Mouse (Mus musculus): ENCODE results near the gene Lrrc7. TPM values are rescaled to one million over a fixed set of nuclear protein-coding genes. Genes with fewer than 3 reads are reported as not detected.
A peak's percentile ranks its signal among the peaks of the same experiment; 100 is the strongest.

The Lrrc7 gene
- polyA plus RNA-seq, 1 experiment from 2014 or later = 0.86 TPM

DNA sequence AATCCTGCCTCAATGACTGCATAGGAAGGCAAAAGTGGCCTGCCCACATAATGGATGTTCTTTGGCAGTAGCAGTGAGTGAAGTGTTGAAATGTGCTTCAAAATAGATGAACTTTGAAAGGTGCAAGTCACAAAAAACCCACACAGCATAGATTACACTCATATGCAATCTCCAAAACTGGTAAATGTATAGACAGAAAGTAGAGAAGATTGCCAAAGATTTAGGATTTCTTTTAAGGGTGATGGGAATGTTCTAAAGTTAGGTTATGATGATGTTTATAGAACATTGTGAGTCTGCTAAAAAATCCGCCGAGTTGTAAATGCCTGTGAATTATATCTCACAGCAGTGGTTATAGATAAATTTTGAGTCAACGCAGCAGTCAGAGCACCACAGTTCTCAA is 359.2 kb downstream of the Lrrc7 start:
- WGBS = 93% methylated on average over 3 of the region's 3 CpGs
- H3K4me1 ChIP-seq (replicated peaks) = no peaks in the 10 kb centered on the region
- H3K27ac ChIP-seq = no peak overlapping the region
- H3K36me3 ChIP-seq = no peaks in the 10 kb centered on the region
- no peaks in the 10 kb centered on the region for H3K27me3 ChIP-seq (ENCODE audit: insufficient read depth, poor library complexity, severe bottlenecking)
- no peak for DNase-seq (ENCODE audit: low spot score)
- no peaks in the 10 kb centered on the region for H3K9me3 ChIP-seq
- H3K4me3 ChIP-seq = no peak overlapping the region

DNA sequence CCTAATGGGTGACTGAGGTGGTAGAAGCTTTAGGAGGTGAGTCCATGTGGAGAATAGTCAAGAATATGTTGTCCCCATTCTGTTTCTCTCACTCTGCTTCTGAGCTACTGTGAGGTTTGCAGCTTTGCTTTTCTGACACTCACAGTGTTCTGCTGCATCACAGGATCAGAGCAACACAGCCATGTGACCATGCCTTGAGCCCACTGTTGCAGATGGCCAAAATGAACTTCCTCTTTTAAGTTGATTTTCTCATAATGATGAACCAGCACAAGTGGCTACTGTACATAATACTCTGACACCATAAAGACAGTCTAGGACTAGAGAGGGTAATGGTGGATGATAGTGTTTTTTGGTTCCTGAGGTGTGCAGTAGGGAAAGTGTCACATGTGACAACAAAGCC is 366.6 kb downstream of the Lrrc7 start:
- no peaks in the 10 kb centered on the region for H3K27me3 ChIP-seq (ENCODE audit: insufficient read depth, poor library complexity, severe bottlenecking)
- no peaks in the 10 kb centered on the region for H3K4me1 ChIP-seq (replicated peaks)
- H3K27ac ChIP-seq = no peak overlapping the region
- no peak for DNase-seq (ENCODE audit: low spot score)
- H3K36me3 ChIP-seq = no peaks in the 10 kb centered on the region
- H3K4me3 ChIP-seq = no peak overlapping the region
- H3K9me3 ChIP-seq = no peaks in the 10 kb centered on the region

DNA sequence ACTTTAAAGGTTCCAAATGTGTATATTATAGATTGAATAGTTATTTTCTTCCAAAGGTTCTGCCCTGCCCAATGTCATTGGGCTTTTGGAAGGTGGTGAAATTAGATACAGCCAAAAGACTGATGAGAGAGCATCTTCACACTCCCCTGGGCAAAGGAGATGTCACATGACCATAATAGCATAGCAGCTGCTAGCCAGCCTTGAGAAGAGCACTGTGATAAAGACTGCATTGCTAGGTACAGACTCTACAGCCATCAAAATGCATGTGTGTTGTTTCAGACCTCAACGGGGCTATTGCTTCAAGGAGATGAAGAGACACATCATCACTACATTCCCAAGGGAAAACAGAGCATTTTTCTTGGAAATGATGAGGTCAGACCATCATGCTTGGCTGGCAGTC is 368.8 kb downstream of the Lrrc7 start:
- no peaks in the 10 kb centered on the region for H3K27me3 ChIP-seq (ENCODE audit: insufficient read depth, poor library complexity, severe bottlenecking)
- H3K4me1 ChIP-seq (replicated peaks) = no peaks in the 10 kb centered on the region
- H3K9me3 ChIP-seq = no peaks in the 10 kb centered on the region
- no peak for DNase-seq (ENCODE audit: low spot score)
- H3K36me3 ChIP-seq = no peaks in the 10 kb centered on the region
- no peak overlapping the region for H3K4me3 ChIP-seq
- WGBS = 67% methylated on average over 1 of the region's 1 CpGs
- no peak overlapping the region for H3K27ac ChIP-seq

DNA sequence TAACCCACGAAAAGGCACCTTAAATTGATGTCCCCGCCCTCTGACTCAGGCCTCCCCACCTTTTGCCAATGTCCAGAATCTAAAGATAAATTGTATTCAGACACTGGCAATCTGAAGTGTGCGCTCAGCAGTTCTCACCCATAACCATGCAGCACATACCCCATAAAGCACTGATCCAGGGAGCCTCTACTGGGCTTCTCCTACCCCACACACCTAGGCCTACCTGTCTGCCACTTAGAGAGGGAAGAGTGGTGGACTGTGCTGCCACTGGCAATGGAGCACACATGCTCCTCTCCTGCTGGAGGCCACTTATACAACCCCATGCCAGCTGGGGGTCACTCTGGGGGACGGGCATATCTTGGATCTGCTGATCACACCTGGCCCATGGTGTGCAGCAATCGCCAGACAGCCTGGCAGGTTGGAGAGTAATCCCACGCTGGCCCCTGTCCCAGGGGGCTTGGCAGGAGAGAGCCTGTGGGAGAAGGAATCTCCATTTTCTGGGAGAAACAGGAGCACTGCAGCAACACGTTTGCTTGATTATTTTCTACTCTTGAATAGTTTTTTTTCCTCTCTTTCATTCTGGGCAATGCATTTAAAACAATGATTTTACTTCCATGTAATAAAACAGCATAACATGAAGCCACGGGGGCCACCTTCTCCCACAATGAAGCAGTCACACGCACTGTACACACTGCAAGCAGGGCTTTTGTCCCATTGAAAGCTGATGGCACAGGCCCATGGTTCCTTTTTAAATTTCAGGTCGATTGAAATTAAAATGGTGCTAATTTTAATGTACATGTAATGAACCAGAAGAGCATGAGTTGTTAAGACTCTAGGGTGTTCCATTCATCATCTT is 386.9 kb downstream of the Lrrc7 start:
- Histone ChIP-seq H3K27ac (no peak overlapping the region), H3K9me3 (no peaks in the 10 kb centered on the region), H3K4me1 (replicated peaks) (no peaks in the 10 kb centered on the region), H3K27me3 (ENCODE audit: insufficient read depth, poor library complexity, severe bottlenecking) (no peaks in the 10 kb centered on the region), H3K36me3 (no peaks in the 10 kb centered on the region), H3K4me3 (no peak overlapping the region)
- WGBS = 74% methylated on average over 10 of the region's 10 CpGs
- no peak for DNase-seq (ENCODE audit: low spot score)

DNA sequence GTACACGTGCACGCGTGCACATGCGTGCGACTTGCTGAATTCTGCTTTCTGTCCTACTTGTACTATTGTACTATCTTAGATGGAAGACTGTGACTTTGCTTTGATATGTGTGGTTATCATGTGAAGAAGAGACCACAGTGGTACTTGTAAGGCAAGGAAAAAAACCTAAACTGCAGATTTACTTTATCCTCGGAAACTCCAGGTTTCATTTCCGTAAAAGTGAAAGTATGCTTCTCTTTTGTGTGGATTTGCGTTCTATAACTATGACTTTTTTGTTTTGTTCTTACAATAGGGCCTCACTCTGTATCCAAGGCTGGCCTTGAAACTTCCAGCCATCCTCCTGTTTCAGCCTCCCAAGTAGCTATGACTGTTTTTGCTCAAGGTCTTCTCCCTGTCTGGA is 392.8 kb downstream of the Lrrc7 start:
- Histone ChIP-seq H3K27ac (no peak overlapping the region), H3K9me3 (no peaks in the 10 kb centered on the region), H3K27me3 (ENCODE audit: insufficient read depth, poor library complexity, severe bottlenecking) (no peaks in the 10 kb centered on the region), H3K4me1 (replicated peaks) (peaks cover 5% of the 10 kb centered on the region; the same call in 1 of the 2 replicates), H3K4me3 (no peak overlapping the region), H3K36me3 (no peaks in the 10 kb centered on the region)
- DNase-seq (ENCODE audit: low spot score) = no peak
- 92% methylated on average over 8 of the region's 8 CpGs for whole genome bisulfite sequencing

DNA sequence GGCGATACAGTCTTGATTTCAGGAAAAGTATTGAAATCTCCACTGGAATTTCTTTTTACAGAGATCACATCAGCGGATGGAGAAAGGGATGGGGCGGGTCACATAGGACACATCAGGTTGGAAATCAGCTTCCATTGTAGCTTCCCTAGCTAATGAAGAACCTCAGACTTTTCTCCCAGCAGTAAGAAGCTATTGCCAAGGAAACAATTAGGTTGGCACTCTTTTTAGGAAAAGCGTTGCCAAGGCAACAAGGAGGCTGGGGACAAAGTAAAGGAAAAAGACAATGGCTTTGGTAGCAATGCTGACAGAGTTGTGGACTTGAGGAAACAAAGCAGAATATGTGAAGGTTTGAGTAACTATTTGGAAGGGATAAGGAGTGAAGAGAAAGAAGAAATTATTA is 393.6 kb downstream of the Lrrc7 start:
- H3K4me1 ChIP-seq (replicated peaks) = peaks cover 5% of the 10 kb centered on the region; the same call in 1 of the 2 replicates
- peak; percentile 15 for DNase-seq (ENCODE audit: low spot score)
- no peak overlapping the region for H3K4me3 ChIP-seq
- no peak overlapping the region for H3K27ac ChIP-seq
- no peaks in the 10 kb centered on the region for H3K36me3 ChIP-seq
- H3K9me3 ChIP-seq = no peaks in the 10 kb centered on the region
- no peaks in the 10 kb centered on the region for H3K27me3 ChIP-seq (ENCODE audit: insufficient read depth, poor library complexity, severe bottlenecking)
- WGBS = 66% methylated on average over 4 of the region's 4 CpGs

DNA sequence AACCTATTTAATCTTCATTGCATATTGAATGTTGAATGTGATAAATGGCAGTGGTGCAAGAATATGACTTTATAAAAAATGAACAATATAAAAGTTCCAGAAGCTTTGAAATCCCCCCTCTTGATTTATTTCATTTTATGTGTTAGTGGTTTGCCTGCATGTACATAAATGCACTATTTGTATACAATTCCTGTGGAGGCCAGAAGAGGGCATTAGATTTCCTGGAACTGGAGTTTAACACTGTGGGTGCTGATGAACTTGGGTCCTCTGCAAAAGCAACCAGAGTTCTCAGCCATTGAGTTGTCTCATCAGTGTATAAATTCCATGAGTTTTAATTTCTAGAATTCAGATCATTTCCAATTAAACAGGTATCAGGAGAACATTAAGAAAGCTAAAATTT is 397.0 kb downstream of the Lrrc7 start:
- H3K36me3 ChIP-seq = no peaks in the 10 kb centered on the region
- no peak for DNase-seq (ENCODE audit: low spot score)
- no peak overlapping the region for H3K4me3 ChIP-seq
- no peaks in the 10 kb centered on the region for H3K27me3 ChIP-seq (ENCODE audit: insufficient read depth, poor library complexity, severe bottlenecking)
- H3K9me3 ChIP-seq = no peaks in the 10 kb centered on the region
- no peak overlapping the region for H3K27ac ChIP-seq
- peaks cover 5% of the 10 kb centered on the region; the same call in 1 of the 2 replicates for H3K4me1 ChIP-seq (replicated peaks)

DNA sequence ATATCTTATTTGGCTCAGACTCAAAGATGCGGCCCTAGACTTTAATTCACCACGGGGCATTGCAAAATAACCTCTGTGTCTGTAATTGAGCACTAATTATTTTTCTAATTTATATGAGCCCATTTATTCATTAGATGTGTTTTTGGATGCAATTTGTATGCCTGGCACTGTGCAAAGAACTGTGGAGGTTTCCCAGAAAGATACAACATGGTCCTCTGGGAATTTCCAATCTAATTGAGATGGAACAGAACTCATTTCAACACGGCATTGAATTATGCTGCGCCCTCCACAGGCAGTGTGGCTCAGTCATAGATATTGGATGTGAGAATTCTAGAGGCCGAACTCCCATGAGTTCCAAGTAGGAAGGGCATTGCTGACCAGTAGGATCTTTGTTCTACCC is 397.6 kb downstream of the Lrrc7 start:
- Histone ChIP-seq H3K27me3 (ENCODE audit: insufficient read depth, poor library complexity, severe bottlenecking) (no peaks in the 10 kb centered on the region), H3K4me3 (no peak overlapping the region), H3K4me1 (replicated peaks) (peaks cover 5% of the 10 kb centered on the region; the same call in 1 of the 2 replicates), H3K27ac (no peak overlapping the region), H3K9me3 (no peaks in the 10 kb centered on the region), H3K36me3 (no peaks in the 10 kb centered on the region)
- 87% methylated on average over 5 of the region's 5 CpGs for WGBS
- DNase-seq (ENCODE audit: low spot score) = no peak

DNA sequence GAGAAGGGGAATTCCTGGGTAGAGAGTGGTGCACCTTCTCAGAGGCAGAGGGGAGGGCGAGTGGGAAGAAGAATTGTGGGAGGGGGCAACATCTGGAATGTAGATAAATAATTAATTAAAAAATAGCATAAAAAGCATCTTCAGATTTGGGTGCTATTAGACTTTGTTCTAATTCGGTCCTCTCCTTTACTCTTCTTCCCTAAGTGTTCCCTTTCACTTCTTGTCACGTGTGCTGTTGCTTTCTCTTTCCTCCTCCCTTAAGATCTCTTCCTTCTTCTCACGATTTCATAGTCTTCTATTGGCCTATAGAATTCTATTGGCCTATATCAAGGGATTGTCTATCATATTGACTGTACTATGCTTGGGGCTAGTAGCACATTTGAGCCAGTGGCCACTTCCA is 398.9 kb downstream of the Lrrc7 start:
- WGBS = 80% methylated on average over 4 of the region's 4 CpGs
- H3K27ac ChIP-seq = no peak overlapping the region
- no peaks in the 10 kb centered on the region; the same call in 1 of the 2 replicates for H3K4me1 ChIP-seq (replicated peaks)

DNA sequence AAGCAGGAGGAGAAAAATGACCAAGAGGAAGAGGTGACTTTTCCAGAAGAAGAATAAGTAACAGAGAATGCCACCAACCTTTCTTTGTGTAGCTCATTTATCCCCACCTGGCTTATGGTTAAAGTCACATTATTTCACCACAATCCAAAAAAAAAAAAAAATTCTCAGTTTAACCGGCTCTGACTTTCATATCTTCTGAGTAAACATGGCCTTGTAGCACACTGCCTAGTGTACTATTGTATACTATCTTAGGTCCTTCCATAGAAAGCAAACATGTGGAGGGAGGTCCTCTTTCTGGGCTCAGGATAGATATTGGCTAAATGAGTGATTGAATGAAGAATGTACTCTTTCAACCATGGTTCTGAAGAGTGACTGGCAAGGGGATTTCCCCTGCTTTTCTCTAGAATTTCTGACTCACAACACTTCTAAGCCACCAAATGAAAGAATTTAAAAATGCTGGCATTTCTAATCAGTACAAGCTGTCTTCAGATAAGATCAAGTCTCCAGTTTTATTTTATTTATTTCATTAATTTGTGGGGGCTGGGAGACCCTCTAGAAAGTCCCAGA is 400.0 kb downstream of the Lrrc7 start:
- Histone ChIP-seq H3K27me3 (ENCODE audit: insufficient read depth, poor library complexity, severe bottlenecking) (no peaks in the 10 kb centered on the region), H3K4me3 (no peak overlapping the region), H3K4me1 (replicated peaks) (no peaks in the 10 kb centered on the region), H3K9me3 (no peaks in the 10 kb centered on the region), H3K36me3 (no peaks in the 10 kb centered on the region), H3K27ac (no peak overlapping the region)
- 92% methylated on average over 1 of the region's 1 CpGs for WGBS
- no peak for DNase-seq (ENCODE audit: low spot score)

More for the DNA sequence above, 398.9 kb downstream of the Lrrc7 start:
- H3K27me3 ChIP-seq (ENCODE audit: insufficient read depth, poor library complexity, severe bottlenecking) = no peaks in the 10 kb centered on the region
- H3K9me3 ChIP-seq = no peaks in the 10 kb centered on the region
- no peaks in the 10 kb centered on the region for H3K36me3 ChIP-seq
- DNase-seq (ENCODE audit: low spot score) = no peak
- H3K4me3 ChIP-seq = no peak overlapping the region

DNA sequence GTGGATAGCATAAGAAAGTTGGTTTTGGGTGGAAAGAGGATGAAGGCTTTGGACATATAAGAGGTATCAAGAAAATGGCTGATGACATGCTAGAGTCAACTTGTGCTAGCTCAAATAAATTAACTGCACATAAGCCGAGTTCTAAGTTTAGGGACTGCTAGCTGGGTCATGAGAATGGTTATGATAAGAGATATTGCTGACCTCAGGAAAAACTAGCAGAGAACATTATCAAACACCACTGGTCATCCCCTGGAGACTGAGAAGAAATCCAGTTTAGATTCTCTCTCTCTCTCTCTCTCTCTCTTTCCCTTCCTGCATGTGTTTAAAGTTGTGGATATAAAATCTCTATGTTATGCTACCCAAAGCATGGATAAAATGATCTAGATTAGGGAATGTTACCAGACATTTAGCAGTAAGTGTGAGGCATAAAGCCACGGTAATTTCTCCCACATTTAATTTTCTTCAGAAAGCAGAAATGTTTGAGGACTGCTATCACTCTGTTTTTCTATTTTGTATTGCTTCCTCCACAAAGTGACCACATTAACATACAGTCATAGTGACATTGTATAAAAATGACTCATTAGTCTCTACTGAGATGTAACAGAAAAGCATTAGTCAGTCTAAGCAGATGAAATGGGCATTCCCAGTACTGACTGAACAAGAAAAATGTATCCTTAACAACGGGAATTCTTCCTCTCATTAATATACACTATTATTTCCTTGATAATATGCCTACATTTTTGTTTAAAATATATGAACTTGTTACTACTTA is 406.3 kb downstream of the Lrrc7 start:
- 83% methylated on average over 3 of the region's 3 CpGs for WGBS
- DNase-seq (ENCODE audit: low spot score) = no peak
- no peaks in the 10 kb centered on the region for H3K27me3 ChIP-seq (ENCODE audit: insufficient read depth, poor library complexity, severe bottlenecking)

DNA sequence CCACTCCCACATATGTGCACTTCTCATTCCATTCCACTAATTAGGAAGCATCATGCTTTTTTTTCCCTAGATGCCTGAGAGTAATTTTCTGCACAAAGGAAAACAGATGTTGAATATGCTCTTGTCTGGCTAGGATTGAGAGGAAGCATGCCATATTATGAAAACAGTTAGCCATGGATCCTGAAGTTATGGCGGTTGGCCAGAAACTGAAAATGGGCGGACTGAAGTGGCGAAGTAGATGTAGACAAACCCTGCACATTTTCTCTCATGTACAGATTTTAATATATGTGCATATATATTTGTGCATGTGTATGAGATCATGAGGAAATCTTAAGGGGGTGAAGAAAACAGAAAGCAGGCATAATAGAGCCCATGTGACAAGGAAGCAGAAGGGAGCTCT is 407.9 kb downstream of the Lrrc7 start:
- H3K27ac ChIP-seq = no peak overlapping the region
- H3K4me3 ChIP-seq = no peak overlapping the region
- no peaks in the 10 kb centered on the region for H3K36me3 ChIP-seq
- H3K27me3 ChIP-seq (ENCODE audit: insufficient read depth, poor library complexity, severe bottlenecking) = no peaks in the 10 kb centered on the region
- H3K4me1 ChIP-seq (replicated peaks) = no peaks in the 10 kb centered on the region
- H3K9me3 ChIP-seq = no peaks in the 10 kb centered on the region
- DNase-seq (ENCODE audit: low spot score) = no peak
- WGBS = 92% methylated on average over 3 of the region's 3 CpGs

More for the DNA sequence above, 406.3 kb downstream of the Lrrc7 start:
- no peak overlapping the region for H3K27ac ChIP-seq
- no peak overlapping the region for H3K4me3 ChIP-seq
- H3K9me3 ChIP-seq = no peaks in the 10 kb centered on the region
- no peaks in the 10 kb centered on the region for H3K36me3 ChIP-seq
- no peaks in the 10 kb centered on the region for H3K4me1 ChIP-seq (replicated peaks)

DNA sequence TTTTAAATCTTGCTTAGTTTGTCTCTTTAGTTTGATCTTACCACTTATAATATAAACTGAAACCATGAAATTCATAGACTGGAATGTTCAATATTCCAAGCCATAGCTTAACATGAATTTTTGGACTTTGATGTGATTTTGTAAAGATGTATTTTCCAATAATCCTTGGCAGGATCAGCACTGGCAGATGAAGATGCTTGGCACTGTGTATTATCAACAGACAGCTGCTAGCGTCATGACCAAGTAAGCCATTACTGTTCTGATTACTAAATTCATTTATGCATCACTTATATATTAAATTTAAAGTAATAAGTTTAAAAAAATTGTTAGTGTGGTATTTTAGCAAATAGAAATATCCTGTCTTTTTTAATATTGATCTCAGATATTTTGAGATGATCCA is 413.0 kb downstream of the Lrrc7 start:
- H3K4me3 ChIP-seq = no peak overlapping the region
- 93% methylated on average over 1 of the region's 1 CpGs for WGBS
- H3K9me3 ChIP-seq = no peaks in the 10 kb centered on the region
- no peak for DNase-seq (ENCODE audit: low spot score)
- no peak overlapping the region for H3K27ac ChIP-seq
- H3K4me1 ChIP-seq (replicated peaks) = no peaks in the 10 kb centered on the region
- H3K27me3 ChIP-seq (ENCODE audit: insufficient read depth, poor library complexity, severe bottlenecking) = no peaks in the 10 kb centered on the region
- no peaks in the 10 kb centered on the region for H3K36me3 ChIP-seq
